Mouse (Mus musculus) CH12.LX (cell line): ENCODE measurements at regions not wholly inside any gene's neighbourhood (a gene's known extent, or its start where the extent isn't known, plus 50 kb on each side); places are given as distances from the start of the nearest gene placed in this dataset.

Source experiments
- DNase-seq: peaks from one replicate; pipeline ENCODE4 v3.0.0-alpha.2; 2013; ENCODE audit errors: extremely low read depth
- H3K27ac ChIP-seq: 2 replicates; pipeline ENCODE4 v1.5.1; 2012; ENCODE audit warnings: low read depth, mild to moderate bottlenecking, control low read depth, moderate library complexity; ENCODE audit not compliant: insufficient read depth
- H3K27me3 ChIP-seq: replicated peaks from 2 replicates; pipeline ENCODE3; 2012; ENCODE audit warnings: inconsistent platforms
- H3K36me3 ChIP-seq, 2 experiments: replicated peaks in 1 of 2; 2 replicates each; pipeline versions ENCODE3 to v1.6.1; 2012; ENCODE audit warnings: inconsistent platforms in 1 of 2, low read length in 1 of 2, mild to moderate bottlenecking in 1 of 2, mixed read lengths in 1 of 2, moderate library complexity in 1 of 2; ENCODE audit not compliant: control insufficient read depth in 1 of 2, insufficient read depth in 1 of 2
- H3K4me1 ChIP-seq, 2 experiments: 2 replicates each; pipeline ENCODE4 v1.6.1; 2012; ENCODE audit warnings: inconsistent platforms in 1 of 2, moderate library complexity in 1 of 2; ENCODE audit not compliant: insufficient read depth in 2 of 2, control insufficient read depth in 1 of 2
- H3K4me2 ChIP-seq: 2 replicates; pipeline ENCODE4 v1.6.1; 2012; ENCODE audit warnings: low read depth, mild to moderate bottlenecking, control low read depth; ENCODE audit not compliant: poor library complexity, insufficient read depth, severe bottlenecking
- H3K4me3 ChIP-seq, 3 experiments: fragments of 150-350 bp in 1 of 3; sonication (generic) in 1 of 3; replicated peaks in 1 of 3; 2 replicates each; pipeline versions ENCODE3 to v1.5.1; 2011 to 2012; ENCODE audit warnings: low read depth in 2 of 3, low read length in 2 of 3, mild to moderate bottlenecking in 2 of 3, moderate library complexity in 2 of 3, control low read depth in 1 of 3, improper control_type of control experiment in 1 of 3, inconsistent platforms in 1 of 3, mixed read lengths in 1 of 3; ENCODE audit not compliant: poor library complexity in 1 of 3
- H3K79me2 ChIP-seq: replicated peaks from 2 replicates; pipeline ENCODE4 v1.6.1; 2012; ENCODE audit warnings: mild to moderate bottlenecking, moderate library complexity; ENCODE audit not compliant: control insufficient read depth, poor library complexity, insufficient read depth, severe bottlenecking; ENCODE audit errors: extremely low read depth
- H3K9ac ChIP-seq: 2 replicates; pipeline ENCODE4 v1.6.1; 2012; ENCODE audit warnings: low read depth, mild to moderate bottlenecking, control low read depth, moderate library complexity; ENCODE audit not compliant: insufficient read depth
- H3K9me3 ChIP-seq: replicated peaks from 2 replicates; pipeline ENCODE3; 2012; ENCODE audit warnings: low read length, inconsistent platforms, mixed read lengths
- CHD1 ChIP-seq: IDR thresholded peaks from 2 replicates; pipeline ENCODE4 v1.6.1; 2012; ENCODE audit warnings: low read depth, low read length, improper control_type of control experiment, inconsistent platforms
- ELF1 ChIP-seq: IDR thresholded peaks from 2 replicates; pipeline ENCODE4 v1.6.1; 2014; ENCODE audit warnings: low read depth, mild to moderate bottlenecking, inconsistent platforms, low read length, improper control_type of control experiment
- ETS1 ChIP-seq: conservative IDR thresholded peaks from 2 replicates; pipeline ENCODE4 v1.6.1; 2012; ENCODE audit warnings: low read depth, mild to moderate bottlenecking, inconsistent platforms, low read length, improper control_type of control experiment, moderate library complexity
- HCFC1 ChIP-seq: IDR thresholded peaks from 2 replicates; pipeline ENCODE4 v1.6.1; 2012; ENCODE audit warnings: low read depth, mild to moderate bottlenecking, inconsistent platforms, low read length, improper control_type of control experiment
- JUND ChIP-seq: conservative IDR thresholded peaks from 2 replicates; pipeline ENCODE4 v1.6.1; 2011; ENCODE audit warnings: low read depth, low read length, improper control_type of control experiment
- KAT2A ChIP-seq: IDR thresholded peaks from 2 replicates; pipeline ENCODE4 v1.6.1; 2012; ENCODE audit warnings: low read length, improper control_type of control experiment, inconsistent platforms; ENCODE audit not compliant: insufficient replicate concordance
- MAFK ChIP-seq: IDR thresholded peaks from 2 replicates; pipeline ENCODE4 v1.6.1; 2011; ENCODE audit warnings: low read length, improper control_type of control experiment; ENCODE audit not compliant: insufficient replicate concordance
- MAZ ChIP-seq: IDR thresholded peaks from 2 replicates; pipeline ENCODE4 v1.6.1; 2012; ENCODE audit warnings: low read depth, mild to moderate bottlenecking, inconsistent platforms, low read length, improper control_type of control experiment, moderate library complexity
- MXI1 ChIP-seq: IDR thresholded peaks from 2 replicates; pipeline ENCODE4 v1.6.1; 2011; ENCODE audit warnings: mild to moderate bottlenecking, low read depth, low read length, improper control_type of control experiment
- NELFE ChIP-seq: IDR thresholded peaks from 2 replicates; pipeline ENCODE4 v1.6.1; 2011; ENCODE audit warnings: low read depth, low read length, improper control_type of control experiment
- PAX5 ChIP-seq: IDR thresholded peaks from 2 replicates; pipeline ENCODE4 v1.6.1; 2012; ENCODE audit warnings: low read length, inconsistent platforms, mixed read lengths
- POLR2AphosphoS2 ChIP-seq: IDR thresholded peaks from 2 replicates; pipeline ENCODE4 v1.6.1; 2011; ENCODE audit warnings: low read depth, low read length, improper control_type of control experiment
- RAD21 ChIP-seq: IDR thresholded peaks from 2 replicates; pipeline ENCODE4 v1.6.1; 2011; ENCODE audit warnings: low read depth, mild to moderate bottlenecking, low read length, improper control_type of control experiment, moderate library complexity
- RCOR1 ChIP-seq: conservative IDR thresholded peaks from 2 replicates; pipeline ENCODE4 v1.6.1; 2012; ENCODE audit warnings: low read depth, mild to moderate bottlenecking, inconsistent platforms, low read length, improper control_type of control experiment
- SIN3A ChIP-seq: IDR thresholded peaks from 2 replicates; pipeline ENCODE4 v1.6.1; 2012; ENCODE audit warnings: low read length, improper control_type of control experiment, inconsistent platforms
- USF1 ChIP-seq: IDR thresholded peaks from 2 replicates; pipeline ENCODE4 v1.6.1; 2014; ENCODE audit warnings: low read depth, mild to moderate bottlenecking, inconsistent platforms, low read length, improper control_type of control experiment
- ZC3H11A ChIP-seq: IDR thresholded peaks from 2 replicates; pipeline ENCODE4 v1.6.1; 2012; ENCODE audit warnings: low read depth, mild to moderate bottlenecking, inconsistent platforms, low read length, improper control_type of control experiment
- ZKSCAN1 ChIP-seq: IDR thresholded peaks from 2 replicates; pipeline ENCODE4 v1.6.1; 2012; ENCODE audit warnings: low read depth, inconsistent platforms, low read length, improper control_type of control experiment, borderline replicate concordance
- ZMIZ1 ChIP-seq: IDR thresholded peaks from 2 replicates; pipeline ENCODE4 v1.6.1; 2012; ENCODE audit warnings: low read depth, mild to moderate bottlenecking, inconsistent platforms, low read length, improper control_type of control experiment
- dilution Hi-C: fragments of 300-500 bp; cut with MboI; formaldehyde crosslinking; loops from 2 replicates; pipeline ENCODE4 v1.14.3; 2020; ENCODE audit warnings: low sequenced_read_pairs; ENCODE audit not compliant: extremely low pct_unique_long_range_greater_than_20kb, extremely low pct_ligation_motif_present
- in situ Hi-C: fragments of 300-500 bp; cut with MboI; formaldehyde crosslinking; loops from 3 replicates; pipeline ENCODE4 v1.14.3; 2019; ENCODE audit warnings: low sequenced_read_pairs, low pct_ligation_motif_present, low pct_unique_long_range_greater_than_20kb, mixed read lengths

DNA sequence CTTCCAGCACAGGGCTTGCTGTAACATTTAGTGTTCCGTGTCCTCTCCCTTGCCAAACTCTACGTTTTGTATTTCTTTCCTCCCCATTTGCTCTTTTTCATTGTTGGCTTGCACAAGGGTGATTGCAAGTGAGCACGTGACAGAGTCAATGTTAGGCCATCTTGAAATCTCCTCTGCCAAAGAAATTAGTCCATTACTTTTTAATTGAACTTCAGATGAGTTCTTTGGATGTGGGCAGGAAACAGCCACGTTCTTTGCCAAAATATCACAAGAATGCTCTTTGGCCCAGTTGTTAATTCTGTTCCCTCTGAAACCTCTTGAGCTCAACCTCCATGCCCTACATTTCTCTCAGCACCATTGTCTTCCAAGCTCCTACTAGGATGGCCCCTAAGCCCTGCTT is 253.2 kb upstream of the Msx2 start:
- dilution Hi-C loops (no loop called here), in situ Hi-C loops (no loop called here)
- H3K27ac ChIP-seq: no peak overlapping the region
- no peak for DNase-seq
- H3K79me2 ChIP-seq: no peaks in the 10 kb centered on the region
- TF ChIP-seq ELF1 (no peak), RAD21 (no peak), MXI1 (no peak), KAT2A (no peak), ZKSCAN1 (no peak), USF1 (no peak), JUND (no peak), SIN3A (no peak), HCFC1 (no peak), RCOR1 (no peak), PAX5 (no peak), MAFK (no peak), MAZ (no peak), NELFE (no peak), ETS1 (no peak), POLR2AphosphoS2 (no peak)
- peaks cover 71% of the 10 kb centered on the region for H3K27me3 ChIP-seq
- no peak overlapping the region for H3K9ac ChIP-seq
- no peaks in the 10 kb centered on the region for H3K9me3 ChIP-seq
- no peak overlapping the region for H3K4me2 ChIP-seq
- no peak overlapping the region for H3K4me3 ChIP-seq
- no peaks in the 10 kb centered on the region for H3K4me1 ChIP-seq
- H3K36me3 ChIP-seq: no peaks in the 10 kb centered on the region

DNA sequence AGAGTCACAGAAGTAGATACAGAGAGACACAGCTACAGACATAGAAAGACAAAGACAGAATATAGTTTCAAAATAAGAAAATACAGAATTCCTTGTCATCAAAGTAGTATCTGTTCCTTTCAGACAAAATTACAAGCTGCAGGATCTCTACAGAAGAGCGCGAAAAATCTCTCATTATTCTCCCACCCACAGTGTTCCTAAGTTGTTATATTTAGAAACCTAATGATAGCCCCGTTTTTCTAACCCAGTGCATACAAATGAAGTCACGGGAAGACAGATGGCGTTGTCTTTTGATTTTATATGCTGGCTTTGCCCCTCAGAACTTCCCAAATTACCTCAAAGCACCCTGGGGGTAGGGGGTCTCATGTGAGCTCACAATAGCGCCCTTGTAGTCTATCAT is 250.0 kb upstream of the Msx2 start:
- no peak overlapping the region for H3K9ac ChIP-seq
- H3K4me3 ChIP-seq: no peak overlapping the region
- H3K79me2 ChIP-seq: no peaks in the 10 kb centered on the region
- H3K27me3 ChIP-seq: peaks cover 70% of the 10 kb centered on the region
- dilution Hi-C loops (no loop called here), in situ Hi-C loops (no loop called here)
- no peaks in the 10 kb centered on the region for H3K36me3 ChIP-seq
- DNase-seq: no peak
- H3K27ac ChIP-seq: no peak overlapping the region
- no peaks in the 10 kb centered on the region for H3K9me3 ChIP-seq
- H3K4me1 ChIP-seq: peaks cover 2 to 6% of the 10 kb centered on the region in 2 experiments; a peak in 1 of 4 replicates
- no peak overlapping the region for H3K4me2 ChIP-seq
- TF ChIP-seq CHD1 (no peak), PAX5 (no peak), POLR2AphosphoS2 (no peak), NELFE (no peak), ZC3H11A (no peak), ZMIZ1 (no peak), SIN3A (no peak)
